8 mouse cellular contexts compared by ENCODE assay signal in the genomic region with DNA sequence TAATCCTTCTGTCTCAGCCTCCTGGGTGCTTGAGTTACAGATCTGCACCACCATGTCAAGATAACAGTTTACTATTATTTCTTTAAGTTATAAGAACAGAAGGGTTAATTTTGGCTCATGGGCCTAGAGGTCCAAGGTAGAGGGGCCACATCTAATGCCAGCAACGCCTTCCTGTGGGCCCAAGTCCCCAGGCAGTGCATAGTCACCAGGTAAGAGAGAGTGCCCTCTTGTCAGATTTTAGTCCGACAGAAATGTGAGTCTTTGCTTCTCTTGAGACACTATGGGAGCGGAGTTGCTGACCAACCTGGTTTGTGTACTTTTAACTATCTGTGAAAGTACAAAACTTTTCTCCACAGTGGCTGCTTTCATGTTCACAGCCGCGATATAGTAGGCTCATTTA. TPM values are rescaled to one million over a fixed set of nuclear protein-coding genes. Genes with fewer than 3 reads are reported as not detected.
A peak's percentile ranks its signal among the peaks of the same experiment; 100 is the strongest.
DNase-seq lines count a peak whose midpoint lies in the region; ATAC-seq lines count a peak whose summit lies in the region.

No protein-coding gene starts in this region.

- 0 out of 2 replicates have a peak overlapping the region, but pooled peaks have one; percentile 30 for H3K27ac ChIP-seq in kidney, embryonic 14.5 days (ENCODE audit: low read depth, low read length)
- H3K27ac ChIP-seq in embryonic facial prominence, embryonic 15.5 days (replicated peaks), result peak overlapping the region; percentile 58
- H3K27ac ChIP-seq in hindbrain, embryonic 14.5 days, result peak overlapping the region; percentile 60
- H3K27ac ChIP-seq in midbrain, embryonic 13.5 days, result peak overlapping the region; percentile 41; the same call in 1 of the 2 replicates

- 0 out of 2 replicates have a peak, but pooled peaks cover 4% of the 10 kb centered on the region for H3K9me3 ChIP-seq in kidney, embryonic 14.5 days (ENCODE audit: control insufficient read depth, low read length)
- no peaks in the 10 kb centered on the region for H3K9me3 ChIP-seq in embryonic facial prominence, embryonic 15.5 days (replicated peaks)
- H3K9me3 ChIP-seq in hindbrain, embryonic 14.5 days (ENCODE audit: control insufficient read depth, low read length), result no peaks in the 10 kb centered on the region
- H3K9me3 ChIP-seq in midbrain, embryonic 13.5 days, result 0 out of 2 replicates have a peak, but pooled peaks cover under 1% of the 10 kb centered on the region

- peak; percentile 2; the same call in 1 of the 2 replicates for ATAC-seq in kidney, embryonic 14.5 days (ENCODE audit: low FRiP score, low TSS enrichment)
- ATAC-seq in embryonic facial prominence, embryonic 15.5 days (ENCODE audit: insufficient number of reproducible peaks, low FRiP score, low TSS enrichment, low read depth), result no peak
- no peak for ATAC-seq in hindbrain, embryonic 14.5 days (ENCODE audit: low FRiP score)
- peak; percentile 4; the same call in 1 of the 2 replicates for ATAC-seq in midbrain, embryonic 13.5 days

- 39% methylated on average over 5 of the region's 5 CpGs for WGBS in kidney, embryonic 14.5 days
- WGBS in embryonic facial prominence, embryonic 15.5 days, result 24% methylated on average over 5 of the region's 5 CpGs
- 37% methylated on average over 5 of the region's 5 CpGs for WGBS in hindbrain, embryonic 14.5 days
- WGBS in midbrain, embryonic 13.5 days, result 34% methylated on average over 5 of the region's 5 CpGs

- intact Hi-C loops in left cerebral cortex, postnatal 14 days (cut with DNase I), result no loop called here

- peak overlapping the region; percentile 97 for H3K4me2 ChIP-seq in kidney, embryonic 14.5 days (replicated peaks; ENCODE audit: low read depth, low read length)
- peak overlapping the region; percentile 98 for H3K4me2 ChIP-seq in embryonic facial prominence, embryonic 15.5 days (replicated peaks)
- peak overlapping the region; percentile 100 for H3K4me2 ChIP-seq in hindbrain, embryonic 14.5 days (replicated peaks)
- H3K4me2 ChIP-seq in midbrain, embryonic 13.5 days (replicated peaks), result peak overlapping the region; percentile 99

- H3K27me3 ChIP-seq in kidney, embryonic 14.5 days (ENCODE audit: control insufficient read depth, insufficient read depth, low read length), result no peaks in the 10 kb centered on the region
- H3K27me3 ChIP-seq in embryonic facial prominence, embryonic 15.5 days, result no peaks in the 10 kb centered on the region
- H3K27me3 ChIP-seq in hindbrain, embryonic 14.5 days (ENCODE audit: control insufficient read depth, insufficient read depth, low read length), result no peaks in the 10 kb centered on the region
- peaks cover 7% of the 10 kb centered on the region; the same call in 1 of the 2 replicates for H3K27me3 ChIP-seq in midbrain, embryonic 13.5 days

- no peak overlapping the region for H3K9ac ChIP-seq in kidney, embryonic 14.5 days (ENCODE audit: low read depth, low read length)
- H3K9ac ChIP-seq in embryonic facial prominence, embryonic 15.5 days, result no peak overlapping the region
- 0 out of 2 replicates have a peak overlapping the region, but pooled peaks have one; percentile 25 for H3K9ac ChIP-seq in hindbrain, embryonic 14.5 days
- H3K9ac ChIP-seq in midbrain, embryonic 13.5 days (replicated peaks), result no peak overlapping the region

- no peaks in the 10 kb centered on the region for H3K36me3 ChIP-seq in kidney, embryonic 14.5 days (ENCODE audit: control insufficient read depth, insufficient read depth, low read length)
- no peaks in the 10 kb centered on the region for H3K36me3 ChIP-seq in embryonic facial prominence, embryonic 15.5 days
- H3K36me3 ChIP-seq in hindbrain, embryonic 14.5 days (replicated peaks; ENCODE audit: control insufficient read depth, insufficient read depth), result no peaks in the 10 kb centered on the region
- no peaks in the 10 kb centered on the region for H3K36me3 ChIP-seq in midbrain, embryonic 13.5 days

- H3K4me3 ChIP-seq in kidney, embryonic 14.5 days (ENCODE audit: low read length), result peak overlapping the region; percentile 71
- H3K4me3 ChIP-seq in embryonic facial prominence, embryonic 15.5 days (replicated peaks), result peak overlapping the region; percentile 62
- peak overlapping the region; percentile 78 for H3K4me3 ChIP-seq in hindbrain, embryonic 14.5 days (replicated peaks; ENCODE audit: low read length)
- H3K4me3 ChIP-seq in midbrain, embryonic 13.5 days (replicated peaks), result peak overlapping the region; percentile 71

- DNase-seq in kidney, postnatal 4 days, result no peak
- DNase-seq in hindbrain, embryonic 14.5 days (ENCODE audit: low spot score), result no peak
- DNase-seq in ovary, postnatal 10 days (ENCODE audit: low spot score), result no peak
- no peak for DNase-seq in left cerebral cortex, postnatal 14 days (ENCODE audit: low spot score in 2 of 2)
- DNase-seq in natural killer cell, adult 2 months (ENCODE audit: low spot score in 2 of 2), result no peak

- no peaks in the 10 kb centered on the region for H3K4me1 ChIP-seq in kidney, embryonic 14.5 days (ENCODE audit: control insufficient read depth, insufficient read depth, low read length)
- H3K4me1 ChIP-seq in embryonic facial prominence, embryonic 15.5 days, result peaks cover 21% of the 10 kb centered on the region
- peaks cover 20% of the 10 kb centered on the region for H3K4me1 ChIP-seq in hindbrain, embryonic 14.5 days (replicated peaks; ENCODE audit: control insufficient read depth, insufficient read depth, low read length)
- H3K4me1 ChIP-seq in midbrain, embryonic 13.5 days (replicated peaks), result peaks cover 39% of the 10 kb centered on the region

RNA-seq across cellular contexts. Expression of a gene that starts 0.7 kb away (rescaled TPM):
- 6.5 and 7.1 TPM in 2 replicates for polyA plus RNA-seq in kidney, embryonic 14.5 days (2014; fragmentation: Nextera tagmentation; extraction: Ambion mirVana)
- 19.0 and 21.3 TPM in 2 replicates for polyA plus RNA-seq in embryonic facial prominence, embryonic 15.5 days (2015; fragmentation: Nextera tagmentation; extraction: Ambion mirVana)
- 17.9 and 18.5 TPM in 2 replicates for polyA plus RNA-seq in hindbrain, embryonic 14.5 days (2014; fragmentation: Nextera tagmentation; extraction: Ambion mirVana)
- polyA plus RNA-seq in midbrain, embryonic 13.5 days (2015; fragmentation: Nextera tagmentation; extraction: Ambion mirVana), result 24.4 and 30.2 TPM in 2 replicates
- total RNA-seq in left cerebral cortex, postnatal 14 days (2021), result 10 to 100 TPM; 13.9 to 15.8 TPM

RNA-seq across cellular contexts. Expression of a gene that starts 25.7 kb away (rescaled TPM):
- 126 and 136 TPM in 2 replicates for polyA plus RNA-seq in kidney, embryonic 14.5 days (2014; fragmentation: Nextera tagmentation; extraction: Ambion mirVana)
- 76.0 and 84.8 TPM in 2 replicates for polyA plus RNA-seq in embryonic facial prominence, embryonic 15.5 days (2015; fragmentation: Nextera tagmentation; extraction: Ambion mirVana)
- 18.8 and 19.9 TPM in 2 replicates for polyA plus RNA-seq in hindbrain, embryonic 14.5 days (2014; fragmentation: Nextera tagmentation; extraction: Ambion mirVana)
- 42.1 and 43.3 TPM in 2 replicates for polyA plus RNA-seq in midbrain, embryonic 13.5 days (2015; fragmentation: Nextera tagmentation; extraction: Ambion mirVana)
- total RNA-seq in left cerebral cortex, postnatal 14 days (2021), result 1 to 10 TPM; 1.8 to 2.1 TPM

RNA-seq across cellular contexts. Expression of a gene that starts 25.8 kb away (rescaled TPM):
- 35.1 and 49.5 TPM in 2 replicates for polyA plus RNA-seq in kidney, embryonic 14.5 days (2014; fragmentation: Nextera tagmentation; extraction: Ambion mirVana)
- 31.7 and 38.0 TPM in 2 replicates for polyA plus RNA-seq in embryonic facial prominence, embryonic 15.5 days (2015; fragmentation: Nextera tagmentation; extraction: Ambion mirVana)
- 26.6 and 29.8 TPM in 2 replicates for polyA plus RNA-seq in hindbrain, embryonic 14.5 days (2014; fragmentation: Nextera tagmentation; extraction: Ambion mirVana)
- 30.5 and 31.6 TPM in 2 replicates for polyA plus RNA-seq in midbrain, embryonic 13.5 days (2015; fragmentation: Nextera tagmentation; extraction: Ambion mirVana)
- 10 to 100 TPM; 22.5 to 25.4 TPM for total RNA-seq in left cerebral cortex, postnatal 14 days (2021)

RNA-seq across cellular contexts. Expression of a gene that starts 48.9 kb away (rescaled TPM):
- polyA plus RNA-seq in kidney, embryonic 14.5 days (2014; fragmentation: Nextera tagmentation; extraction: Ambion mirVana), result 0.19 and 0.57 TPM in 2 replicates
- polyA plus RNA-seq in embryonic facial prominence, embryonic 15.5 days (2015; fragmentation: Nextera tagmentation; extraction: Ambion mirVana), result 0.79 and 1.1 TPM in 2 replicates
- polyA plus RNA-seq in hindbrain, embryonic 14.5 days (2014; fragmentation: Nextera tagmentation; extraction: Ambion mirVana), result 0.05 and 0.27 TPM in 2 replicates
- 0.10 and 0.12 TPM in 2 replicates for polyA plus RNA-seq in midbrain, embryonic 13.5 days (2015; fragmentation: Nextera tagmentation; extraction: Ambion mirVana)
- total RNA-seq in left cerebral cortex, postnatal 14 days (2021), result under 1 TPM; 0.53 to 0.85 TPM

Comparison
In these comparisons a context has a peak if more than half of its experiments do, and no peak if none do; other contexts are left out.
1. ATAC-seq: peak in kidney, embryonic 14.5 days (single experiment) and midbrain, embryonic 13.5 days (single experiment); none in embryonic facial prominence, embryonic 15.5 days (single experiment) and hindbrain, embryonic 14.5 days (single experiment).
2. Peak in every context shown above with its lines, with median percentiles within 50 percentile points of each other: H3K27ac ChIP-seq, H3K4me2 ChIP-seq and H3K4me3 ChIP-seq.